Mouse (Mus musculus) forebrain, embryonic 11.5 days (tissue): ENCODE results near the gene C130032M10Rik. TPM values are rescaled to one million over a fixed set of nuclear protein-coding genes. Genes with fewer than 3 reads are reported as not detected.

Experiments
- polyA plus RNA-seq: library from polyadenylated mRNA; unstranded; fragments of >200 nt; fragmentation: Nextera tagmentation; extraction: Ambion mirVana; gene quantifications from 2 replicates; pipeline ENCODE4 v1.2.1, GENCODE M21; 2014

C130032M10Rik gene
- polyA plus RNA-seq, 1 experiment from 2014 or later, result not detected

Other genes with a start within 250 kb of the C130032M10Rik start
- not detected in 2 replicates for gene Bcl2a1c, start 185.6 kb upstream of the C130032M10Rik start, polyA plus RNA-seq
- 35.6 and 44.4 TPM in 2 replicates for gene Crtap, start 125.0 kb upstream of the C130032M10Rik start, polyA plus RNA-seq
- 20.3 and 21.6 TPM in 2 replicates for gene Glb1, start 114.6 kb upstream of the C130032M10Rik start, polyA plus RNA-seq
- 5.3 and 6.4 TPM in 2 replicates for gene Tmppe, start 114.6 kb upstream of the C130032M10Rik start, polyA plus RNA-seq
- not detected in 2 replicates for gene Ccr4, start 10.8 kb upstream of the C130032M10Rik start, polyA plus RNA-seq
- 1.5 and 1.6 TPM in 2 replicates for gene Trim71, start 48.7 kb downstream of the C130032M10Rik start, polyA plus RNA-seq
- 76.0 and 78.8 TPM in 2 replicates for gene Cnot10, start 124.5 kb downstream of the C130032M10Rik start, polyA plus RNA-seq
- gene Dync1li1, start 173.1 kb downstream of the C130032M10Rik start, polyA plus RNA-seq, result 76.1 and 84.0 TPM in 2 replicates
- gene Cmtm6, start 215.4 kb downstream of the C130032M10Rik start, polyA plus RNA-seq, result 26.9 and 27.2 TPM in 2 replicates